Mouse (Mus musculus) MEL (cell line): ENCODE data around the gene Gm9767.

Experiments used
- GATA1 ChIP-seq: IDR thresholded peaks from 2 replicates; pipeline ENCODE4 v1.6.1; 2011; ENCODE audit warnings: low read depth, low read length, improper control_type of control experiment
- MAZ ChIP-seq: IDR thresholded peaks from 2 replicates; pipeline ENCODE4 v1.6.1; 2012; ENCODE audit warnings: low read depth, mild to moderate bottlenecking, inconsistent platforms, low read length, improper control_type of control experiment
- MXI1 ChIP-seq: IDR thresholded peaks from 2 replicates; pipeline ENCODE4 v1.6.1; 2011; ENCODE audit warnings: mild to moderate bottlenecking, low read depth, low read length, improper control_type of control experiment
- SMC3 ChIP-seq: IDR thresholded peaks from 2 replicates; pipeline ENCODE4 v1.6.1; 2011; ENCODE audit warnings: low read depth, low read length, improper control_type of control experiment

- TF ChIP-seq MAZ (no peak), MXI1 (no peak), GATA1 (no peak), SMC3 (no peak)
Measured at GRCm38 (mm10) chr10:26079678-26080077, 1.6 kb downstream of the Gm9767 start.
